Mouse (Mus musculus): ENCODE measurements around the gene Rpp21. TPM values are rescaled to one million over a fixed set of nuclear protein-coding genes. Genes with fewer than 3 reads are reported as not detected.
"Not testable (repeated sequence)": the region's sequence is repeated elsewhere in the genome, so short reads cannot be mapped to it uniquely, and the experiment has no call there.

Gene Rpp21
- total RNA-seq, 1 experiment from 2014 or later = 39.8 TPM

- ATAC-seq (replicated peaks in 1 of 2; ENCODE audit: insufficient read depth in 1 of 2, low FRiP score in 2 of 2, low TSS enrichment in 1 of 2, low read depth in 1 of 2, poor library complexity in 2 of 2, severe bottlenecking in 2 of 2) = no peak
Measured at GRCm38 (mm10) chr17:36245741-36246140, 12.1 kb downstream of the Rpp21 start.

- no peak for ATAC-seq (replicated peaks in 1 of 2; ENCODE audit: insufficient read depth in 1 of 2, low FRiP score in 2 of 2, low TSS enrichment in 1 of 2, low read depth in 1 of 2, poor library complexity in 2 of 2, severe bottlenecking in 2 of 2)
Measured at GRCm38 (mm10) chr17:36244031-36244430, 13.8 kb downstream of the Rpp21 start.

- ATAC-seq (replicated peaks in 1 of 2; ENCODE audit: insufficient read depth in 1 of 2, low FRiP score in 2 of 2, low TSS enrichment in 1 of 2, low read depth in 1 of 2, poor library complexity in 2 of 2, severe bottlenecking in 2 of 2) = no peak
Measured at GRCm38 (mm10) chr17:36240637-36241213, 17.1 kb downstream of the Rpp21 start.

GRCm38 (mm10) chr17:36237321-36237921 lies 20.4 kb downstream of the Rpp21 start:
- peak; percentile 76 to 91 for ATAC-seq (replicated peaks in 1 of 2; ENCODE audit: insufficient read depth in 1 of 2, low FRiP score in 2 of 2, low TSS enrichment in 1 of 2, low read depth in 1 of 2, poor library complexity in 2 of 2, severe bottlenecking in 2 of 2)

GRCm38 (mm10) chr17:36235300-36235699 lies 22.6 kb downstream of the Rpp21 start:
- ATAC-seq (replicated peaks in 1 of 2; ENCODE audit: insufficient read depth in 1 of 2, low FRiP score in 2 of 2, low TSS enrichment in 1 of 2, low read depth in 1 of 2, poor library complexity in 2 of 2, severe bottlenecking in 2 of 2) = not testable (repeated sequence)

GRCm38 (mm10) chr17:36233572-36233971 lies 24.3 kb downstream of the Rpp21 start:
- ATAC-seq (replicated peaks in 1 of 2; ENCODE audit: insufficient read depth in 1 of 2, low FRiP score in 2 of 2, low TSS enrichment in 1 of 2, low read depth in 1 of 2, poor library complexity in 2 of 2, severe bottlenecking in 2 of 2) = no peak

- ATAC-seq (replicated peaks in 1 of 2; ENCODE audit: insufficient read depth in 1 of 2, low FRiP score in 2 of 2, low TSS enrichment in 1 of 2, low read depth in 1 of 2, poor library complexity in 2 of 2, severe bottlenecking in 2 of 2) = no peak
Measured at GRCm38 (mm10) chr17:36231318-36231717, 26.6 kb downstream of the Rpp21 start.

GRCm38 (mm10) chr17:36229046-36229445 lies 28.8 kb downstream of the Rpp21 start:
- ATAC-seq (replicated peaks in 1 of 2; ENCODE audit: insufficient read depth in 1 of 2, low FRiP score in 2 of 2, low TSS enrichment in 1 of 2, low read depth in 1 of 2, poor library complexity in 2 of 2, severe bottlenecking in 2 of 2) = peak in 1 of 2 experiments; percentile 12; a peak in 1 of 4 replicates

GRCm38 (mm10) chr17:36226921-36227320 lies 30.9 kb downstream of the Rpp21 start:
- no peak for ATAC-seq (replicated peaks in 1 of 2; ENCODE audit: insufficient read depth in 1 of 2, low FRiP score in 2 of 2, low TSS enrichment in 1 of 2, low read depth in 1 of 2, poor library complexity in 2 of 2, severe bottlenecking in 2 of 2)

- ATAC-seq (replicated peaks in 1 of 2; ENCODE audit: insufficient read depth in 1 of 2, low FRiP score in 2 of 2, low TSS enrichment in 1 of 2, low read depth in 1 of 2, poor library complexity in 2 of 2, severe bottlenecking in 2 of 2) = peak; percentile 47 to 59; a peak in 2 of 4 replicates
Measured at GRCm38 (mm10) chr17:36225231-36225824, 32.5 kb downstream of the Rpp21 start.

- ATAC-seq (replicated peaks in 1 of 2; ENCODE audit: insufficient read depth in 1 of 2, low FRiP score in 2 of 2, low TSS enrichment in 1 of 2, low read depth in 1 of 2, poor library complexity in 2 of 2, severe bottlenecking in 2 of 2) = no peak
Measured at GRCm38 (mm10) chr17:36224451-36224850, 33.4 kb downstream of the Rpp21 start.

- ATAC-seq (replicated peaks in 1 of 2; ENCODE audit: insufficient read depth in 1 of 2, low FRiP score in 2 of 2, low TSS enrichment in 1 of 2, low read depth in 1 of 2, poor library complexity in 2 of 2, severe bottlenecking in 2 of 2) = peak; percentile 65 to 78
Measured at GRCm38 (mm10) chr17:36218594-36219155, 39.2 kb downstream of the Rpp21 start.

GRCm38 (mm10) chr17:36215586-36215985 lies 42.3 kb downstream of the Rpp21 start:
- ATAC-seq (replicated peaks in 1 of 2; ENCODE audit: insufficient read depth in 1 of 2, low FRiP score in 2 of 2, low TSS enrichment in 1 of 2, low read depth in 1 of 2, poor library complexity in 2 of 2, severe bottlenecking in 2 of 2) = no peak

GRCm38 (mm10) chr17:36206846-36207245 lies 51.0 kb downstream of the Rpp21 start:
- ATAC-seq (replicated peaks in 1 of 2; ENCODE audit: insufficient read depth in 1 of 2, low FRiP score in 2 of 2, low TSS enrichment in 1 of 2, low read depth in 1 of 2, poor library complexity in 2 of 2, severe bottlenecking in 2 of 2) = no peak

GRCm38 (mm10) chr17:36205862-36206261 lies 52.0 kb downstream of the Rpp21 start:
- peak in 1 of 2 experiments; percentile 20; a peak in 1 of 4 replicates for ATAC-seq (replicated peaks in 1 of 2; ENCODE audit: insufficient read depth in 1 of 2, low FRiP score in 2 of 2, low TSS enrichment in 1 of 2, low read depth in 1 of 2, poor library complexity in 2 of 2, severe bottlenecking in 2 of 2)

Measured in hematopoietic stem cell, adult 5-6 weeks (primary cell).